Mouse (Mus musculus): ENCODE measurements around the gene Lemd2. TPM values are rescaled to one million over a fixed set of nuclear protein-coding genes. Genes with fewer than 3 reads are reported as not detected.

The Lemd2 gene
- total and polyA plus RNA-seq, 2 experiments from 2014 or later: 20.6 to 85.7 TPM

DNA sequence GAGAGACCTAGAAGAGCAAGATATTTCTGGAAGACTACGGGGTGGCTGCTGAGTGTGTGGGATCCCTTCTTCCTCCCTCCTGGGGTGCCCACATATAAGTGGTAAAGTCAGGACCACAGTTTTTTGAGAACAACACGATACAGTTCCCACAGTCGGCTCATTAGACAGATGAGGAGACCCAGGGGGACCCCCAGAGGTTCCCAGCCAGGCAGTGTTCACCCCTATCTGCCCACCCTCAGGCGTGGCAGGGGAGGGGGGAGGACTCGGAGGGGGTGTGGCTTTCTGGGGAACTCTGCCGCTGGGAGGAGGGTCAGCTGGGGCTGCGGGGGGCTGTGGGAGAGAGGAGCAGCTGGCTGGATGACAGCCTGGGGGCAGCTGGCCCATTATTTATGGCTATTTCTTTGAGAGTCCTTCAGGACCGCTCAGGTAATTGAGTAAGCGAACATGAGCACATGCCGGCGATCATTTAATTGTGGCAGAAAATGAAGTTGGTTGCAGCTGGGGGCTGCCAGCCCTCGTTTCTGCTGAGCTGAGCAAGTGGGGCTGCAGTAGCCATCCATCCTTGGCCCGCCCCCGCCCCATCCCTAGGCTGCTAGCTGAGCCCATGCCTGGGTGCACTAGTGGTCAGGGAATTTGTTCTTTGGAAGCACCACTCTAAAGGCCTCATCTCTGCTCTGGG is 28.9 kb downstream of the Lemd2 start:
- ATAC-seq (ENCODE audit: low FRiP score) (no peak), DNase-seq (ENCODE audit: low spot score) (no peak)
- H3K27me3 ChIP-seq (ENCODE audit: insufficient read depth, low read length): no peaks in the 10 kb centered on the region
- no peak for TF ChIP-seq CTCF (IDR thresholded peaks at IDR 0.05)
- no peak overlapping the region for H3K4me2 ChIP-seq (ENCODE audit: low read depth, low read length, poor library complexity, severe bottlenecking)
- H3K4me1 ChIP-seq (ENCODE audit: insufficient read depth, low read length): no peaks in the 10 kb centered on the region; the same call in 1 of the 2 replicates
- no peak overlapping the region for H3K4me3 ChIP-seq (ENCODE audit: low read depth, low read length)
- H3K9ac ChIP-seq (replicated peaks; ENCODE audit: low read length, poor library complexity, severe bottlenecking): no peak overlapping the region
- 30% methylated on average over 14 of the region's 14 CpGs for WGBS
- no peaks in the 10 kb centered on the region for H3K9me3 ChIP-seq (ENCODE audit: low read length)
- no peak overlapping the region for H3K27ac ChIP-seq (ENCODE audit: low read depth, low read length)
- H3K36me3 ChIP-seq (ENCODE audit: insufficient read depth, low read length): no peaks in the 10 kb centered on the region

DNA sequence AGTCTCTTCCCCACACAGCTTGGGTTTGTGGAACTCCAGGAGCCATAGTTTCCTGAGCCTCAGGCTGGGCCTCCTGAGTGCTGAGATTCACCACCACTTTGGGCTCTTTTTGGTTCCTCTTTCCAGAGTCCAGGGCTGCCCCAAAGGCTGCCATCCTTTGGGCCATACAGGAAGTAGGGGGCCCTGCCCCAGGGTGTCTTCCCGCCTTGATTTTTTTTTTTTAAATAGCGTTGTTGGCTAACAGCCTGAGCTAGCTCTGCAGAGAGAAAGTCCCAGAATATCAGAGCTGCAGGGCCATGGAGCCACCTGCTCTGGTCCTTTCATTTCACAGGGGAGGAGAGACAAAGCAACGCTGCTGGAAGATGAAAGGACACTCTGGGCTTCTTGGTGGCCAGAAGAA is 30.6 kb downstream of the Lemd2 start:
- no peak for TF ChIP-seq CTCF (IDR thresholded peaks at IDR 0.05)

DNA sequence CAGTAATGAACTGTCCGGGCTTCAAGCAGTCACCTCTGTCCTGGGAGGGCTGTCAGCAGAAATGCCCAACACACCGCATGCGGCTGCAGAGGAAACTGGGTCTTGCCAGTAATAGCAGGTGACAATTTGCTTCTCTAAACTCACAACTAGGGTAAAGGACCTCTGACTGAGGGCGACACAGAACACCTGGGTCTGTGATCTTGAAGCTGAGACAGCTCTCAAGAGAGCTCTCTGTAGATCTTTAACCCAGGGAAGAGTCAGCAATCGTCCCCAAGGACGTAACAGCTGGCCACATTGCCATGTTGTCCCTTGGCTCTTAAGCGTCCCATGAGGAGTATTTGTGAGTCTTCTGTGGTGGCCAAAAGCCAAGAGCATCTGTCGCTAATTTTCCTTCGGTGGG is 31.8 kb downstream of the Lemd2 start:
- Histone ChIP-seq H3K27me3 (ENCODE audit: insufficient read depth, low read length) (no peaks in the 10 kb centered on the region), H3K4me3 (ENCODE audit: low read depth, low read length) (no peak overlapping the region), H3K4me2 (ENCODE audit: low read depth, low read length, poor library complexity, severe bottlenecking) (no peak overlapping the region), H3K9me3 (ENCODE audit: low read length) (no peaks in the 10 kb centered on the region), H3K9ac (replicated peaks; ENCODE audit: low read length, poor library complexity, severe bottlenecking) (no peak overlapping the region), H3K4me1 (ENCODE audit: insufficient read depth, low read length) (no peaks in the 10 kb centered on the region; the same call in 1 of the 2 replicates), H3K27ac (ENCODE audit: low read depth, low read length) (no peak overlapping the region), H3K36me3 (ENCODE audit: insufficient read depth, low read length) (no peaks in the 10 kb centered on the region)
- ATAC-seq (ENCODE audit: low FRiP score): no peak
- TF ChIP-seq CTCF (IDR thresholded peaks at IDR 0.05): no peak
- WGBS: 84% methylated on average over 9 of the region's 9 CpGs
- no peak for DNase-seq (ENCODE audit: low spot score)

More for the DNA sequence above, 30.6 kb downstream of the Lemd2 start:
- no peaks in the 10 kb centered on the region for H3K27me3 ChIP-seq (ENCODE audit: insufficient read depth, low read length)
- ATAC-seq (ENCODE audit: low FRiP score) (no peak), DNase-seq (ENCODE audit: low spot score) (no peak)
- H3K36me3 ChIP-seq (ENCODE audit: insufficient read depth, low read length): no peaks in the 10 kb centered on the region
- no peaks in the 10 kb centered on the region for H3K9me3 ChIP-seq (ENCODE audit: low read length)
- H3K27ac ChIP-seq (ENCODE audit: low read depth, low read length): no peak overlapping the region
- 60% methylated on average over 3 of the region's 3 CpGs for WGBS
- no peak overlapping the region for H3K4me2 ChIP-seq (ENCODE audit: low read depth, low read length, poor library complexity, severe bottlenecking)
- H3K9ac ChIP-seq (replicated peaks; ENCODE audit: low read length, poor library complexity, severe bottlenecking): no peak overlapping the region
- no peaks in the 10 kb centered on the region; the same call in 1 of the 2 replicates for H3K4me1 ChIP-seq (ENCODE audit: insufficient read depth, low read length)
- no peak overlapping the region for H3K4me3 ChIP-seq (ENCODE audit: low read depth, low read length)

DNA sequence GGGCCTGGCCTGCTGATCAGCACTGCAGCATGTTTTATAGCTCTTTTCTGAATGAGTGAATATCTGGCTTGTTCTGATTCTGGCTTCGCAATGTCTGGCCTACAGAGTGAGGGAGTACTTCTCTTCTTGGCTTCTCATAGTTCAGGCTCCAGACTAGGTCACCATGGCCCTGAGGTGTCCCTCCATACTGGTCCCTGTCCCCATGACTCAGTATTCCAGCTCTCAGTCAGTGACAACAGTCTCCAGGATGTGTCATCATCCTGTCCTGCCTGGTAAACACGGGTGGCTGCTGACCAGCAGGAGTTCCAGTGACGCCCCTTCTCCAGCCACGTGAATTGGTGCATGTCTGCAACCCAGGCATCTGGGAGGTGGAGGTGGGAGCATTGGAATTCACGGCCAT is 33.1 kb downstream of the Lemd2 start:
- DNase-seq (ENCODE audit: low spot score): no peak
- ATAC-seq (ENCODE audit: low FRiP score): no peak
- Histone ChIP-seq H3K4me1 (ENCODE audit: insufficient read depth, low read length) (no peaks in the 10 kb centered on the region; the same call in 1 of the 2 replicates), H3K4me3 (ENCODE audit: low read depth, low read length) (no peak overlapping the region), H3K9ac (replicated peaks; ENCODE audit: low read length, poor library complexity, severe bottlenecking) (no peak overlapping the region), H3K4me2 (ENCODE audit: low read depth, low read length, poor library complexity, severe bottlenecking) (no peak overlapping the region), H3K27me3 (ENCODE audit: insufficient read depth, low read length) (no peaks in the 10 kb centered on the region), H3K9me3 (ENCODE audit: low read length) (no peaks in the 10 kb centered on the region), H3K27ac (ENCODE audit: low read depth, low read length) (no peak overlapping the region), H3K36me3 (ENCODE audit: insufficient read depth, low read length) (no peaks in the 10 kb centered on the region)
- TF ChIP-seq CTCF (IDR thresholded peaks at IDR 0.05): no peak
- WGBS: 82% methylated on average over 5 of the region's 5 CpGs

DNA sequence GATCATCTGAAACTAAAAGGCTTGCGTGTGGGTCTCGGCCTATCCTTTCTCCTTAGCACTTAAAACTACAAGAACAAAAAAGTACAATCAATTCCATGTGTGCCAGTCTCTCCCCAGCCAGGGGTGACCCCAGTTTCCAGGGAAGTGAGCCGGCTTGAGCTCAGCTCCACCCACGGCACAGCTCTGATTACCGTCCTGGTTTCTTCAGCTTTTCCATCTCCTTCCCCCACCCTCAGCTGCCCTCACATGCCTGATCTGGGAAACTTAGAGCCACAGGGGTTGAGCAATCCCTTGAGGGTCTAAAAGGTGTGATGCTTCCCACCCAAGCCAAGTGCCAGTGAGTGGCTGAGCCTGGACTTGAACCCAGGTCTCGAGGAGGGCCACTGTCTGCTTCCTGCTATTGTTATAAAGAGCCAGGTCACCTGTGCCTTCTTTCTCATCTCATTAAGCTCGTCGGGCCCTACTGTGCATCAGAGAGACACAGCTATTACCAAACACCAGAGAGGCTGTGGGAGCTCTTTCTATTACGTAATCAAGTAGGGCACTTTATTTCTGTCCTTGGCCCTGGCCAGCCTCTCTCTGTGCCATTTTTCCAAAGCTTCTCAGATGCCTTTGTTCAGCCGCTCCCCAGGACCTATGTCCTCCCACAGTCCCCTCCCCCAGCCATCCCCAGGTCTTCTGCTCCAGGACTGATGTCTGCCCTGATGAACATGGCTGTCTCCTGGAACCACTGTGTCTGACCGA is 34.1 kb downstream of the Lemd2 start:
- Histone ChIP-seq H3K4me3 (ENCODE audit: low read depth, low read length) (no peak overlapping the region), H3K27me3 (ENCODE audit: insufficient read depth, low read length) (no peaks in the 10 kb centered on the region), H3K9ac (replicated peaks; ENCODE audit: low read length, poor library complexity, severe bottlenecking) (no peak overlapping the region), H3K27ac (ENCODE audit: low read depth, low read length) (no peak overlapping the region), H3K4me2 (ENCODE audit: low read depth, low read length, poor library complexity, severe bottlenecking) (no peak overlapping the region), H3K4me1 (ENCODE audit: insufficient read depth, low read length) (no peaks in the 10 kb centered on the region), H3K9me3 (ENCODE audit: low read length) (no peaks in the 10 kb centered on the region), H3K36me3 (ENCODE audit: insufficient read depth, low read length) (no peaks in the 10 kb centered on the region)
- no peak for DNase-seq (ENCODE audit: low spot score)
- WGBS: 77% methylated on average over 11 of the region's 11 CpGs
- no peak for TF ChIP-seq CTCF (IDR thresholded peaks at IDR 0.05)
- ATAC-seq (ENCODE audit: low FRiP score): no peak

DNA sequence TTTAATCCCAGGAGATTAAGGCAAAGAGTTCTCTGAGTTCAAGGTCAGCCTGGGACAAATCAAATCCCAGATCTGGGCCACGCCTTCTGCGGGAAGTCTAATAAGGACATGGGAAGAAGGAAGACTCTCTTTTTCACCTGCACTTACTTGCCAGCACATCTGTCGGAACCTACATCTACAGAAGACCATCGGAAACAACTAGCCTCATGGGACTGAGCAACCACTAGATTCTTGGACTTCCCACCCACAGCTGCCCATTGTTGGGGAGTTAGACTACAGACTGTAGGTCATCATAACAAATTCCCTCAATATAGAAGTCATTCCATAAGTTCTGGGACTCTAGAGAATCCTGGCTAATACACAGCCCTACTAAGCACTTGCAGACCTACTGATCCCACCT is 35.7 kb downstream of the Lemd2 start:
- H3K4me3 ChIP-seq (ENCODE audit: low read depth, low read length): no peak overlapping the region
- DNase-seq (ENCODE audit: low spot score): no peak
- TF ChIP-seq CTCF (IDR thresholded peaks at IDR 0.05): no peak
- no peaks in the 10 kb centered on the region for H3K9me3 ChIP-seq (ENCODE audit: low read length)
- no peaks in the 10 kb centered on the region for H3K4me1 ChIP-seq (ENCODE audit: insufficient read depth, low read length)
- H3K4me2 ChIP-seq (ENCODE audit: low read depth, low read length, poor library complexity, severe bottlenecking): no peak overlapping the region
- no peak overlapping the region for H3K27ac ChIP-seq (ENCODE audit: low read depth, low read length)
- ATAC-seq (ENCODE audit: low FRiP score): no peak
- H3K9ac ChIP-seq (replicated peaks; ENCODE audit: low read length, poor library complexity, severe bottlenecking): no peak overlapping the region
- WGBS: 97% methylated on average over 4 of the region's 4 CpGs
- no peaks in the 10 kb centered on the region for H3K36me3 ChIP-seq (ENCODE audit: insufficient read depth, low read length)
- H3K27me3 ChIP-seq (ENCODE audit: insufficient read depth, low read length): no peaks in the 10 kb centered on the region

Measured in midbrain, postnatal 0 days (tissue).